Comparison of ENCODE assay signal across 9 mouse cellular contexts in the genomic region with DNA sequence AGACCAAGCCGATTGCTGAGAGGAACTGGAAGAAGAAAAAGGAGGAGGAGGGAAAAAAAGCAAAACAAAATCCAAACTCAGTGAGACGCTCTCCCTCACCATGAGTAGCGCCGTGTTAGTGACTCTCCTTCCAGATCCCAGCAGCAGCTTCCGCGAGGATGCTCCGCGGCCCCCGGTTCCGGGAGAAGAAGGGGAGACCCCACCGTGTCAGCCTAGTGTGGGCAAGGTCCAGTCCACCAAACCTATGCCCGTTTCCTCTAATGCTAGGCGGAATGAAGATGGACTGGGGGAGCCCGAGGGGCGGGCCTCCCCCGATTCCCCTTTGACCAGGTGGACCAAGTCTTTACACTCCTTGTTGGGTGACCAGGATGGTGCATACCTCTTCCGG. TPM values are rescaled to one million over a fixed set of nuclear protein-coding genes. Genes with fewer than 3 reads are reported as not detected.
A peak's percentile ranks its signal among the peaks of the same experiment; 100 is the strongest.
DNase-seq lines count a peak whose midpoint lies in the region; ATAC-seq and TF ChIP-seq lines count a peak whose summit lies in the region.
"Had no signal": no experiment of that assay in that cellular context is flagged by ENCODE, and none has a peak within 500 bp of the region (broad histone marks: within the 10 kb centered on the region; RNA-seq: fewer than 3 reads in every experiment).

No protein-coding gene starts in this region.

- no peak for ATAC-seq in heart, embryonic 12.5 days (ENCODE audit: insufficient number of reproducible peaks, low FRiP score)
- no peak for ATAC-seq in hindbrain, embryonic 11.5 days (ENCODE audit: low FRiP score)
- no peak for ATAC-seq in erythroblast, adult 5-6 weeks (replicated peaks; ENCODE audit: low FRiP score, poor library complexity, severe bottlenecking)

- H3K9me3 ChIP-seq in heart, embryonic 12.5 days (replicated peaks): no peaks in the 10 kb centered on the region
- no peaks in the 10 kb centered on the region for H3K9me3 ChIP-seq in ES-E14 (ENCODE audit: control insufficient read depth, insufficient read depth, low read depth, low read length)
- H3K9me3 ChIP-seq in hindbrain, embryonic 11.5 days (ENCODE audit: control insufficient read depth, low read length): no peaks in the 10 kb centered on the region
- H3K9me3 ChIP-seq in midbrain, embryonic 10.5 days (replicated peaks): no peaks in the 10 kb centered on the region

- peaks cover 12% of the 10 kb centered on the region; the same call in 1 of the 2 replicates for H3K27me3 ChIP-seq in heart, embryonic 12.5 days (replicated peaks)
- H3K27me3 ChIP-seq in hindbrain, embryonic 11.5 days (ENCODE audit: control insufficient read depth, insufficient read depth, low read length): 0 out of 2 replicates have a peak, but pooled peaks cover 2% of the 10 kb centered on the region
- H3K27me3 ChIP-seq in midbrain, embryonic 10.5 days (ENCODE audit: low read depth, poor library complexity, severe bottlenecking): peaks cover 15% of the 10 kb centered on the region

- WGBS in heart, embryonic 12.5 days: 4% methylated on average over 17 of the region's 17 CpGs
- under 1% methylated on average over 17 of the region's 17 CpGs for WGBS in hindbrain, embryonic 11.5 days
- 2% methylated on average over 17 of the region's 17 CpGs for WGBS in midbrain, embryonic 10.5 days

- H3K27ac ChIP-seq in heart, embryonic 12.5 days (ENCODE audit: poor library complexity, severe bottlenecking): no peak overlapping the region
- H3K27ac ChIP-seq in ES-E14 (ENCODE audit: insufficient read depth, low read depth, low read length, poor library complexity, severe bottlenecking): no peak overlapping the region
- H3K27ac ChIP-seq in hindbrain, embryonic 11.5 days (ENCODE audit: low read depth, low read length): peak overlapping the region; percentile 99
- H3K27ac ChIP-seq in midbrain, embryonic 10.5 days (replicated peaks): peak overlapping the region; percentile 95

- peaks cover 45% of the 10 kb centered on the region for H3K4me1 ChIP-seq in heart, embryonic 12.5 days (replicated peaks)
- H3K4me1 ChIP-seq in ES-E14 (ENCODE audit: control insufficient read depth in 2 of 2, insufficient read depth in 2 of 2, low read length in 2 of 2, poor library complexity in 1 of 2): peaks cover 0 to 28% of the 10 kb centered on the region in 2 experiments; a peak in 1 of 4 replicates
- H3K4me1 ChIP-seq in hindbrain, embryonic 11.5 days (replicated peaks; ENCODE audit: control insufficient read depth, insufficient read depth, low read length): peaks cover 10% of the 10 kb centered on the region
- peaks cover 78% of the 10 kb centered on the region for H3K4me1 ChIP-seq in midbrain, embryonic 10.5 days

- DNase-seq in heart, postnatal 25 days (ENCODE audit: low spot score): no peak
- DNase-seq in ES-E14 (ENCODE audit: low read depth, low spot score): no peak
- no peak for DNase-seq in hindbrain, embryonic 11.5 days (ENCODE audit: low spot score)
- DNase-seq in midbrain, embryonic 10.5 days (ENCODE audit: low spot score): peak; percentile 52
- DNase-seq in frontal cortex, adult 2 months (ENCODE audit: extremely low spot score in 1 of 2, low spot score in 1 of 2): no peak
- DNase-seq in urinary bladder, adult 18-20 months (ENCODE audit: low spot score in 2 of 2): no peak
- DNase-seq: gastrocnemius, postnatal 10 days had no signal

- no peaks in the 10 kb centered on the region for H3K36me3 ChIP-seq in heart, embryonic 12.5 days
- H3K36me3 ChIP-seq in ES-E14 (ENCODE audit: control insufficient read depth, insufficient read depth, low read length, poor library complexity, severe bottlenecking): peaks cover 16% of the 10 kb centered on the region; the same call in 1 of the 2 replicates
- 0 out of 2 replicates have a peak, but pooled peaks cover 3% of the 10 kb centered on the region for H3K36me3 ChIP-seq in hindbrain, embryonic 11.5 days (ENCODE audit: control insufficient read depth, insufficient read depth, low read length)
- peaks cover 47% of the 10 kb centered on the region for H3K36me3 ChIP-seq in midbrain, embryonic 10.5 days

- peak overlapping the region; percentile 87 for H3K4me3 ChIP-seq in heart, embryonic 12.5 days
- H3K4me3 ChIP-seq in ES-E14 (ENCODE audit: insufficient read depth in 1 of 2, low read depth in 1 of 2, low read length in 2 of 2, poor library complexity in 1 of 2, severe bottlenecking in 1 of 2): peak overlapping the region in 1 of 2 experiments; percentile 79; a peak in 2 of 4 replicates
- H3K4me3 ChIP-seq in hindbrain, embryonic 11.5 days (ENCODE audit: low read depth, low read length): peak overlapping the region; percentile 96
- peak overlapping the region; percentile 89 for H3K4me3 ChIP-seq in midbrain, embryonic 10.5 days

- in situ Hi-C loops in ES-E14 (cut with MboI; ENCODE audit: low sequenced_read_pairs in 2 of 2, unreplicated experiment in 2 of 2): no loop called here

- peak overlapping the region; percentile 97 for H3K4me2 ChIP-seq in heart, embryonic 12.5 days
- peak overlapping the region; percentile 86 for H3K4me2 ChIP-seq in hindbrain, embryonic 11.5 days (replicated peaks; ENCODE audit: low read depth, low read length)

- intact Hi-C loops in heart, postnatal 25 days (cut with DNase I): loop anchor here (5.0 kb wide), 1 partner anchor 254 kb away; no protein-coding TSS in a partner anchor

- H3K9ac ChIP-seq in heart, embryonic 12.5 days: peak overlapping the region; percentile 92
- peak overlapping the region; percentile 5; the same call in 1 of the 2 replicates for H3K9ac ChIP-seq in ES-E14 (ENCODE audit: insufficient read depth, low read depth, low read length, poor library complexity, severe bottlenecking)
- H3K9ac ChIP-seq in hindbrain, embryonic 11.5 days (ENCODE audit: low read depth, low read length): peak overlapping the region; percentile 96

TF ChIP-seq in ES-E14, 5 proteins besides CTCF, POLR2A, EP300 and RAD21:
- TF ChIP-seq HCFC1 (IDR thresholded peaks at IDR 0.05; ENCODE audit: borderline replicate concordance, insufficient read depth, low read length): no peak
- no peak for TF ChIP-seq CHD2 (IDR thresholded peaks at IDR 0.05; ENCODE audit: low read depth, low read length)
- TF ChIP-seq MAFK (IDR thresholded peaks at IDR 0.05; ENCODE audit: insufficient read depth, low read depth, low read length): no peak
- no peak for TF ChIP-seq ZC3H11A (IDR thresholded peaks at IDR 0.05; ENCODE audit: borderline replicate concordance, low read depth, low read length)
- TF ChIP-seq ZNF384 (IDR thresholded peaks at IDR 0.05; ENCODE audit: low read depth, low read length): no peak

RNA-seq across cellular contexts. Expression of a gene that starts 3.0 kb away (rescaled TPM):
- polyA plus RNA-seq in heart, embryonic 12.5 days (2016; fragmentation: Nextera tagmentation; extraction: Ambion mirVana): 2.1 and 2.4 TPM in 2 replicates
- 1 to 10 TPM; 5.2 to 6.0 TPM for total RNA-seq in heart, postnatal 25 days (2021)
- total RNA-seq in ES-E14 (2012; rRNA removed): 7.7 and 12.3 TPM in 2 replicates
- polyA plus RNA-seq in hindbrain, embryonic 11.5 days (2014; fragmentation: Nextera tagmentation; extraction: Ambion mirVana): 20.1 and 26.5 TPM in 2 replicates
- polyA plus RNA-seq in midbrain, embryonic 10.5 days (2016; fragmentation: Nextera tagmentation; extraction: Ambion mirVana): 17.5 and 17.6 TPM in 2 replicates
- 24.0 and 26.5 TPM in 2 replicates for polyA plus RNA-seq in frontal cortex, adult 2 months (2012; rRNA removed)
- 0.42 TPM in 1 of 2 replicates, not detected in the other for total RNA-seq in erythroblast, adult 5-6 weeks (2015; ENCODE audit: low replicate concordance)
- 0.51 and 0.84 TPM in 2 replicates for total RNA-seq in erythroblast, adult 5-6 weeks (2017; ENCODE audit: low replicate concordance)

Comparison
In these comparisons a context has a peak if more than half of its experiments do, and no peak if none do; other contexts are left out.
1. H3K27ac ChIP-seq: peak in hindbrain, embryonic 11.5 days (single experiment) and midbrain, embryonic 10.5 days (single experiment); none in heart, embryonic 12.5 days (single experiment) and ES-E14 (single experiment).
2. H3K9ac ChIP-seq: peak in every context shown above with its lines; median percentile 96 in hindbrain, embryonic 11.5 days; 92 in heart, embryonic 12.5 days; 5 in ES-E14.